Mouse (Mus musculus): ENCODE measurements around the gene Snrpg.

GRCm38 (mm10) chr6:86322031-86322563, 49.0 kb upstream of the Snrpg start:
- TF ChIP-seq TAL1 (IDR thresholded peaks at IDR 0.05; ENCODE audit: low read length): no peak
- TF ChIP-seq GATA1 (IDR thresholded peaks at IDR 0.05; ENCODE audit: low read length): no peak
